Mouse (Mus musculus): ENCODE results near the gene Anapc16. TPM values are rescaled to one million over a fixed set of nuclear protein-coding genes. Genes with fewer than 3 reads are reported as not detected.
"Not testable (repeated sequence)": the region's sequence is repeated elsewhere in the genome, so short reads cannot be mapped to it uniquely, and the experiment has no call there.

Gene Anapc16
- polyA plus RNA-seq, 1 experiment: 104 TPM

DNA sequence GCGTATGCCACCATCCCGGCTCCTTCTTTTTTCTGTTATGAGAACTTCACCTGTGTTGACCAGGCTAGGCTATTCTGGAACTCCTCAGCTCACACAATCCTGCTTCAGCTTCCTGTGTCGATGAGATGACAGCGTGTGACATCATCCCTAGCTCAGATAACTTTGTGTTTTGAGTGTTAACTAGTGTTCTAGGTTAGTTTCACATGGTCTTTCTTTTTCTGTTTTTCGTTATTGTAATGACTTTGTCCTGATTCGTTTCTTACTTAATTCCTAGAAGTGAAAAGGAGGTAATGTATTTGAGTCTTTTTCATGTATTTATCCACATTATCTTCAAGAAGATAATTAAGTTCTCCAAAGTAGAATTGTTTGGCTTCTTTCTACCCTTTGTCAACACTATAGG lies 13.3 kb upstream of the Anapc16 start:
- TF ChIP-seq MYOG (IDR thresholded peaks at IDR 0.05; ENCODE audit: control insufficient read depth, extremely low read depth, insufficient read length) (no peak), CEBPB (IDR thresholded peaks at IDR 0.05; ENCODE audit: low read depth) (no peak), FOSL1 (IDR thresholded peaks at IDR 0.05; ENCODE audit: insufficient read depth, low read length, poor library complexity, severe bottlenecking) (no peak), MAX (IDR thresholded peaks at IDR 0.05) (no peak), CTCF (IDR thresholded peaks at IDR 0.05; ENCODE audit: control insufficient read depth, insufficient read depth, insufficient read length) (no peak), USF1 (IDR thresholded peaks at IDR 0.05; ENCODE audit: low read depth) (no peak), MYOD1 (IDR thresholded peaks at IDR 0.05; ENCODE audit: control insufficient read depth, insufficient read length, low read depth) (no peak)
- H3K36me3 ChIP-seq (ENCODE audit: control insufficient read depth, insufficient read depth): peaks cover 6% of the 10 kb centered on the region

DNA sequence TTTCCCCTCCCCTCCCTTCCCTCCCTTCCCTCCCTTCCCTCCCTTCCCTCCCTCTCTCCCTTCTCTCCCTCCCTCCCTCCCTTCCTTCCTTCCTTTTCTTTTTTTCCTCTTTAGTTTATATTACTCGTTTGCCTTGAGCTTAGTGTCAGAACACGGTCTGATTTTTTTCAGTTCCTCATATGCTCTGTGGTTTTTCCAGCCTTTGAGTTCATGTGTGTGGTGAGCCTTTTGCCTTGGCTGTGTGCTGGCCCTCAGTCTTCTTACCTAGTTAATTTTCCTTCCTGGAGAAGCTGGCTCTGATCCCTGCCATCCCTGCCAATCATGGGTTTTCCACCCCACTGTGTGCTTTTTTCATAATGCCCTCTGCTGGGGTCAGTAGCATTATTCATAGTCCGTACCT lies 6.2 kb upstream of the Anapc16 start:
- no peak for TF ChIP-seq MYOD1 (IDR thresholded peaks at IDR 0.05; ENCODE audit: control insufficient read depth, insufficient read length, low read depth)
- TF ChIP-seq MAX (IDR thresholded peaks at IDR 0.05): no peak
- TF ChIP-seq FOSL1 (IDR thresholded peaks at IDR 0.05; ENCODE audit: insufficient read depth, low read length, poor library complexity, severe bottlenecking): no peak
- no peak for TF ChIP-seq MYOG (IDR thresholded peaks at IDR 0.05; ENCODE audit: control insufficient read depth, extremely low read depth, insufficient read length)
- peaks cover 2% of the 10 kb centered on the region for H3K79me3 ChIP-seq (ENCODE audit: low read depth)

More for the DNA sequence above, 13.3 kb upstream of the Anapc16 start:
- no peak overlapping the region for H3K4me3 ChIP-seq (ENCODE audit: insufficient read depth, poor library complexity, severe bottlenecking)
- H3ac ChIP-seq (ENCODE audit: control insufficient read depth, insufficient read length, low read depth): no peak overlapping the region
- H3K27me3 ChIP-seq (ENCODE audit: control insufficient read depth, insufficient read depth, insufficient read length): no peaks in the 10 kb centered on the region
- H3K79me2 ChIP-seq (ENCODE audit: control insufficient read depth, insufficient read depth): no peaks in the 10 kb centered on the region
- no peaks in the 10 kb centered on the region for H3K79me3 ChIP-seq (ENCODE audit: low read depth)

DNA sequence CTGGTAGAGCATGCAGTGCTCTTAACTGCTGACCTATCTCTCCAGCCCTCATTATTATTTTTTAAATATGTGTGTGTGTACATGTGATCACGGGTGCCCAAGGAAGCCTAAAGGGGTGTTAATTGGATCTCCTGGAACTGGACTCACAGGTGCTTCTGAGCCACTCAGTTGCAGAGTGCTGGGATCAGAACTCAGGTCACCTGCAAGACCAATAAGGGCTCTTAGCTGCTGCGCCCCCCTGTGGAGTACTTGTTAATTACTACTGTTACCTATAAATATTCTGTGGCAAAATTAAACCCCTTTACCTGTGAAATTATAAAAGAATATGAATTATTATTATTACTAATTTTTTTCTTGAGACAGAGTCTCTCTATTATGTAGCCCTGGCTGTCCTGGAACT lies 2.3 kb upstream of the Anapc16 start:
- peaks cover 15% of the 10 kb centered on the region for H3K79me3 ChIP-seq (ENCODE audit: low read depth)
- no peak for TF ChIP-seq FOSL1 (IDR thresholded peaks at IDR 0.05; ENCODE audit: insufficient read depth, low read length, poor library complexity, severe bottlenecking)
- TF ChIP-seq MYOG (IDR thresholded peaks at IDR 0.05; ENCODE audit: control insufficient read depth, extremely low read depth, insufficient read length): no peak
- TF ChIP-seq CTCF (IDR thresholded peaks at IDR 0.05; ENCODE audit: control insufficient read depth, insufficient read depth, insufficient read length): no peak
- no peak for TF ChIP-seq CEBPB (IDR thresholded peaks at IDR 0.05; ENCODE audit: low read depth)
- no peak for TF ChIP-seq MAX (IDR thresholded peaks at IDR 0.05)
- TF ChIP-seq MYOD1 (IDR thresholded peaks at IDR 0.05; ENCODE audit: control insufficient read depth, insufficient read length, low read depth): no peak
- no peak for TF ChIP-seq USF1 (IDR thresholded peaks at IDR 0.05; ENCODE audit: low read depth)

More for the DNA sequence above, 6.2 kb upstream of the Anapc16 start:
- no peaks in the 10 kb centered on the region for H3K27me3 ChIP-seq (ENCODE audit: control insufficient read depth, insufficient read depth, insufficient read length)
- no peaks in the 10 kb centered on the region for H3K79me2 ChIP-seq (ENCODE audit: control insufficient read depth, insufficient read depth)
- H3K36me3 ChIP-seq (ENCODE audit: control insufficient read depth, insufficient read depth): peaks cover 9% of the 10 kb centered on the region
- H3K4me3 ChIP-seq (ENCODE audit: insufficient read depth, poor library complexity, severe bottlenecking): no peak overlapping the region
- no peak overlapping the region for H3ac ChIP-seq (ENCODE audit: control insufficient read depth, insufficient read length, low read depth)

DNA sequence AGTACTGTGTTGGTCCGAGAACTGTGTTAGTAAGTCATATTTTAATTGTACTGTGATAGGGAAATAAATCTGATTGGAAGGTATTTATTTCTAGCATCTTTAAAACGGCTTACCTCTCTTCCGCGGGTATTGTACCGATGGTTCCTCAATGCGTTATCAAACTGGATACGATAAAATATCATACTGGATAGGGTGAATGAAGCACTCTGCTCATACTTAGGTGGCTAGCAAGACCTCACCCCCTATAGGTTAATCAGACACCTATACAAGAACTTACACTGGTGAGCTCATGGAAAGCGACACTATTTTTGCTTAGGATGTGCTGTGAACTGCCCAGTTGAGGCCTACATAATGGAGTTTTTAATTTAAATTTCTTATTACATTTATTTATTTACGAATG lies 912 bp upstream of the Anapc16 start:
- Histone ChIP-seq H3K79me3 (ENCODE audit: low read depth) (peaks cover 17% of the 10 kb centered on the region), H3K79me2 (ENCODE audit: control insufficient read depth, insufficient read depth) (peaks cover 31% of the 10 kb centered on the region), H3K36me3 (ENCODE audit: control insufficient read depth, insufficient read depth) (peaks cover 13% of the 10 kb centered on the region), H3K4me3 (ENCODE audit: insufficient read depth, poor library complexity, severe bottlenecking) (peak overlapping the region; percentile 79), H3ac (ENCODE audit: control insufficient read depth, insufficient read length, low read depth) (peak overlapping the region; percentile 78), H3K27me3 (ENCODE audit: control insufficient read depth, insufficient read depth, insufficient read length) (no peaks in the 10 kb centered on the region)
- TF ChIP-seq MYOD1 (IDR thresholded peaks at IDR 0.05; ENCODE audit: control insufficient read depth, insufficient read length, low read depth) (no peak), CTCF (IDR thresholded peaks at IDR 0.05; ENCODE audit: control insufficient read depth, insufficient read depth, insufficient read length) (no peak), FOSL1 (IDR thresholded peaks at IDR 0.05; ENCODE audit: insufficient read depth, low read length, poor library complexity, severe bottlenecking) (no peak), CEBPB (IDR thresholded peaks at IDR 0.05; ENCODE audit: low read depth) (no peak), USF1 (IDR thresholded peaks at IDR 0.05; ENCODE audit: low read depth) (no peak), MAX (IDR thresholded peaks at IDR 0.05) (no peak), MYOG (IDR thresholded peaks at IDR 0.05; ENCODE audit: control insufficient read depth, extremely low read depth, insufficient read length) (no peak)

More for the DNA sequence above, 2.3 kb upstream of the Anapc16 start:
- Histone ChIP-seq H3K27me3 (ENCODE audit: control insufficient read depth, insufficient read depth, insufficient read length) (no peaks in the 10 kb centered on the region), H3K79me2 (ENCODE audit: control insufficient read depth, insufficient read depth) (peaks cover 23% of the 10 kb centered on the region), H3K36me3 (ENCODE audit: control insufficient read depth, insufficient read depth) (peaks cover 13% of the 10 kb centered on the region), H3K4me3 (ENCODE audit: insufficient read depth, poor library complexity, severe bottlenecking) (no peak overlapping the region), H3ac (ENCODE audit: control insufficient read depth, insufficient read length, low read depth) (no peak overlapping the region)

DNA sequence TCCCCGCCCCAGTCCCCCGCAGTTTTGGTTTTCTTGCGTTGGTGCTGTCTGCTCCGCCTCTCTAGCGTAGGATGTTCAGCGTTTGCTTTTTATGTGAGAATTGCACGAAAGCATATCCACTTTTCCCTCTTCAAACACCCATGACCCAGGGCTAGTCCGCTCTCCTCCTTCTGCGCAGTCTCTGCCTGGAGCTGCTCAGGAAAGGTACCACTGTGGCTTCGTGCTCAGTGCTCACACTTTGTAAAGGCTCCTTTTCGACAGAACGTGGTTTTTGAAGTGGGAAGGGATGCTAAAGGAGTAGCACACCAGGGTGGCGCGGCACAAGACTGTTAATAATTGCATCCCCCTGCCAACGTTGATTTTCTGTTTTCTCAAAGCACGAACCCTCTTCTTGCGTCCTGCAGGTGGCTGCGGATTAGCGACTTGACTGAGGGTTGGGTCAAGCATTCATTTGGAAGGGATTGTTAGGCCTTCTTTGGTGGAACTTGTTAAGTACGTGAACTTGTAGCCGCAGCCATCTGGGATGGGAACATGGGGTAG lies 348 bp upstream of the Anapc16 start:
- peaks cover 34% of the 10 kb centered on the region for H3K79me2 ChIP-seq (ENCODE audit: control insufficient read depth, insufficient read depth)
- peaks cover 12% of the 10 kb centered on the region for H3K36me3 ChIP-seq (ENCODE audit: control insufficient read depth, insufficient read depth)
- H3K4me3 ChIP-seq (ENCODE audit: insufficient read depth, poor library complexity, severe bottlenecking): peak overlapping the region; percentile 79
- TF ChIP-seq CTCF (IDR thresholded peaks at IDR 0.05; ENCODE audit: control insufficient read depth, insufficient read depth, insufficient read length): no peak
- peak overlapping the region; percentile 78 for H3ac ChIP-seq (ENCODE audit: control insufficient read depth, insufficient read length, low read depth)
- H3K79me3 ChIP-seq (ENCODE audit: low read depth): peaks cover 17% of the 10 kb centered on the region
- H3K27me3 ChIP-seq (ENCODE audit: control insufficient read depth, insufficient read depth, insufficient read length): no peaks in the 10 kb centered on the region

DNA sequence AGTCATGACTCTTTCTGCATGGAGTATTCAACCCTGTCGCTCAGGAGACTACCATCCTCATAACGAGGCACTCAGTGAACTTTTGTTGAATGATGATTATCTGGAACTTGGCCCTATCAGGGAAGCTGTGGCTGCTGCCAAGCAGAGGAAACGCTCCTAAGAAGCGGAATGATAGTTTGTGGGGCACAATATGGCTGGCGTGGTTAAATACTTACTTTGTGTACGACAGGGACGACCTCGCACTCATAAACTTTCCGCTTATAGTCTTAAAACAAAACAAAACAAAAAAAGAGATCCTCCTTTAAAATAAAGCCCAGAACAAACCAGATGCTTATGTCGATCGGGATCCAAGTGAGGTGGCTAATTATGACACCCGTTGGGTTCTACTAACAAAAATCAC lies 732 bp downstream of the Anapc16 start:
- Histone ChIP-seq H3K79me2 (ENCODE audit: control insufficient read depth, insufficient read depth) (peaks cover 45% of the 10 kb centered on the region), H3K79me3 (ENCODE audit: low read depth) (peaks cover 20% of the 10 kb centered on the region), H3K4me3 (ENCODE audit: insufficient read depth, poor library complexity, severe bottlenecking) (peak overlapping the region; percentile 79), H3K36me3 (ENCODE audit: control insufficient read depth, insufficient read depth) (peaks cover 5% of the 10 kb centered on the region), H3ac (ENCODE audit: control insufficient read depth, insufficient read length, low read depth) (peak overlapping the region; percentile 94), H3K27me3 (ENCODE audit: control insufficient read depth, insufficient read depth, insufficient read length) (no peaks in the 10 kb centered on the region)
- TF ChIP-seq CTCF (IDR thresholded peaks at IDR 0.05; ENCODE audit: control insufficient read depth, insufficient read depth, insufficient read length) (no peak), FOSL1 (IDR thresholded peaks at IDR 0.05; ENCODE audit: insufficient read depth, low read length, poor library complexity, severe bottlenecking) (no peak), MYOG (IDR thresholded peaks at IDR 0.05; ENCODE audit: control insufficient read depth, extremely low read depth, insufficient read length) (no peak), USF1 (IDR thresholded peaks at IDR 0.05; ENCODE audit: low read depth) (no peak), CEBPB (IDR thresholded peaks at IDR 0.05; ENCODE audit: low read depth) (no peak), MAX (IDR thresholded peaks at IDR 0.05) (no peak), MYOD1 (IDR thresholded peaks at IDR 0.05; ENCODE audit: control insufficient read depth, insufficient read length, low read depth) (no peak)

DNA sequence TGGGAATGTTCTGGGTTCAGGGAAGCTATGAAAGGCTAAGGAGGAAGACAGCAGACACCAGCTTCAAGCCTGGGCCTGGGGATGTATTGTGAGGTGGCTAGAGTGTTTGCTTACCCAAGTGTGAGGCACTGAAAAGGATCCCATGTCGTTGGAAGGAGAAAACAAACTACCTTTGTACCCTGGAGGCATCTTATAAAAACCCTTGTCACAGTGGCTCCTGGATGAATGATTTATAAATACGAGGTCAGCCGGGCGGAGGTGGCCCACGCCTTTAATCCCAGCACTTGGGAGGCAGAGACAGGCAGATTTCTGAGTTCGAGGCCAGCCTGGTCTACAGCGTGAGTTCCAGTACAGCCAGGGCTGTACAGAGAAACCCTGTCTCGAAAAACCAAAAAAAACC lies 1.3 kb downstream of the Anapc16 start:
- H3K36me3 ChIP-seq (ENCODE audit: control insufficient read depth, insufficient read depth); H3K27me3 ChIP-seq (ENCODE audit: control insufficient read depth, insufficient read depth, insufficient read length); H3ac ChIP-seq (ENCODE audit: control insufficient read depth, insufficient read length, low read depth): not testable (repeated sequence)
- Histone ChIP-seq H3K79me3 (ENCODE audit: low read depth) (peaks cover 20% of the 10 kb centered on the region), H3K4me3 (ENCODE audit: insufficient read depth, poor library complexity, severe bottlenecking) (peak overlapping the region; percentile 79), H3K79me2 (ENCODE audit: control insufficient read depth, insufficient read depth) (peaks cover 50% of the 10 kb centered on the region)

Measured in C2C12 (cell line).